In genomic region chr2:128747433-128748028, GRCm38 (mm10) we compare ENCODE assay signal across 10 mouse cellular contexts. TPM values are rescaled to one million over a fixed set of nuclear protein-coding genes. Genes with fewer than 3 reads are reported as not detected.
DNase-seq lines count a peak whose midpoint lies in the region; ATAC-seq and TF ChIP-seq lines count a peak whose summit lies in the region.
"Had no signal": no experiment of that assay in that cellular context is flagged by ENCODE, and none has a peak within 500 bp of the region (broad histone marks: within the 10 kb centered on the region; RNA-seq: fewer than 3 reads in every experiment).

No protein-coding gene starts in this region.

- 67% methylated on average over 8 of the region's 8 CpGs for WGBS in liver, adult 2 months
- WGBS in liver, embryonic 11.5 days = 70% methylated on average over 8 of the region's 8 CpGs
- 33% methylated on average over 8 of the region's 8 CpGs for WGBS in intestine, embryonic 15.5 days
- WGBS in macrophage (ENCODE audit: missing documents) = 32% methylated on average over 8 of the region's 8 CpGs

- H3K36me3 ChIP-seq in liver, adult 2 months (ENCODE audit: control insufficient read depth, insufficient read depth, low read length) = peaks cover 23% of the 10 kb centered on the region
- H3K36me3 ChIP-seq in liver, embryonic 11.5 days (ENCODE audit: control insufficient read depth, insufficient read depth, low read length) = no peaks in the 10 kb centered on the region
- H3K36me3 ChIP-seq in intestine, embryonic 15.5 days = no peaks in the 10 kb centered on the region
- peaks cover 50% of the 10 kb centered on the region for H3K36me3 ChIP-seq in macrophage (ENCODE audit: inconsistent target)

- peak overlapping the region; percentile 18; the same call in 1 of the 2 replicates for H3K9ac ChIP-seq in liver, adult 2 months (ENCODE audit: low read depth, low read length)
- H3K9ac ChIP-seq in liver, embryonic 11.5 days (ENCODE audit: low read depth, low read length) = no peak overlapping the region
- no peak overlapping the region for H3K9ac ChIP-seq in intestine, embryonic 15.5 days
- H3K9ac ChIP-seq: hindbrain, embryonic 14.5 days had no signal

- H3K4me2 ChIP-seq in liver, embryonic 11.5 days = no peak overlapping the region
- H3K4me2 ChIP-seq in intestine, embryonic 15.5 days (replicated peaks) = peak overlapping the region; percentile 15; the same call in 1 of the 2 replicates
- H3K4me2 ChIP-seq: hindbrain, embryonic 14.5 days had no signal

- H3K27me3 ChIP-seq in liver, adult 2 months (ENCODE audit: control insufficient read depth, insufficient read depth, low read length) = no peaks in the 10 kb centered on the region
- no peaks in the 10 kb centered on the region for H3K27me3 ChIP-seq in liver, embryonic 11.5 days (replicated peaks; ENCODE audit: control insufficient read depth, insufficient read depth, low read length)
- no peaks in the 10 kb centered on the region for H3K27me3 ChIP-seq in intestine, embryonic 15.5 days (replicated peaks)

- no peak for TF ChIP-seq CTCF in liver, adult 2 months (IDR thresholded peaks at IDR 0.05; ENCODE audit: low read depth, low read length)

- DNase-seq in liver, adult 2 months (ENCODE audit: extremely low read depth, low read depth, low spot score) = peak; percentile 49
- no peak for DNase-seq in liver, embryonic 11.5 days (ENCODE audit: low spot score)
- peak; percentile 39 to 63 for DNase-seq in heart, adult 9 months (ENCODE audit: low spot score in 2 of 2)
- no peak for DNase-seq in c-Kit-positive CD71-positive TER-119-positive erythroid progenitor cells, embryonic 14.5 days (ENCODE audit: low spot score)
- DNase-seq in thymus, postnatal 14 days = no peak
- DNase-seq in right cerebral cortex, adult 2 months (ENCODE audit: low spot score in 2 of 2) = no peak
- DNase-seq: right cerebral cortex, postnatal 14 days had no signal

- H3K9me3 ChIP-seq in liver, embryonic 11.5 days (ENCODE audit: control insufficient read depth, low read length) = no peaks in the 10 kb centered on the region
- no peaks in the 10 kb centered on the region for H3K9me3 ChIP-seq in intestine, embryonic 15.5 days

- H3K79me2 ChIP-seq in liver, adult 2 months (ENCODE audit: control insufficient read depth, insufficient read depth, low read length) = no peaks in the 10 kb centered on the region; the same call in 1 of the 2 replicates
- peaks cover 52% of the 10 kb centered on the region; the same call in 1 of the 2 replicates for H3K79me2 ChIP-seq in macrophage (ENCODE audit: inconsistent target)

- H3K4me1 ChIP-seq in liver, adult 2 months (ENCODE audit: control insufficient read depth, insufficient read depth, low read length) = peaks cover 8% of the 10 kb centered on the region
- no peaks in the 10 kb centered on the region; the same call in 1 of the 2 replicates for H3K4me1 ChIP-seq in liver, embryonic 11.5 days (replicated peaks; ENCODE audit: control insufficient read depth, insufficient read depth, low read length)
- H3K4me1 ChIP-seq in intestine, embryonic 15.5 days (replicated peaks) = peaks cover 16% of the 10 kb centered on the region

- no peak for ATAC-seq in liver, embryonic 11.5 days (replicated peaks; ENCODE audit: low FRiP score)
- no peak for ATAC-seq in intestine, embryonic 15.5 days

- H3K27ac ChIP-seq in liver, adult 2 months (replicated peaks; ENCODE audit: insufficient read depth, low read depth, low read length) = peak overlapping the region; percentile 79
- H3K27ac ChIP-seq in liver, embryonic 11.5 days (ENCODE audit: low read depth, low read length) = no peak overlapping the region
- peak overlapping the region; percentile 59 for H3K27ac ChIP-seq in intestine, embryonic 15.5 days
- peak overlapping the region; percentile 96 for H3K27ac ChIP-seq in macrophage
- H3K27ac ChIP-seq: hindbrain, embryonic 14.5 days had no signal

- no peak overlapping the region for H3K4me3 ChIP-seq in liver, adult 2 months (ENCODE audit: insufficient read depth, low read depth, low read length)
- no peak overlapping the region for H3K4me3 ChIP-seq in liver, embryonic 11.5 days (ENCODE audit: low read depth, low read length)
- no peak overlapping the region for H3K4me3 ChIP-seq in intestine, embryonic 15.5 days (replicated peaks)
- H3K4me3 ChIP-seq in macrophage (ENCODE audit: inconsistent target) = no peak overlapping the region

- no peak for TF ChIP-seq POLR2A in liver, adult 2 months (IDR thresholded peaks at IDR 0.05; ENCODE audit: extremely low read depth, insufficient read depth, low read length)

RNA-seq across cellular contexts. Expression of gene Mertk, which starts 48.8 kb away (rescaled TPM):
- total RNA-seq in liver, adult 2 months (2014; rRNA removed) = 16.5 and 17.0 TPM in 2 replicates
- polyA plus RNA-seq in liver, adult 2 months (2012; rRNA removed) = 3.0 and 3.8 TPM in 2 replicates
- polyA plus RNA-seq in liver, embryonic 11.5 days (2014; fragmentation: Nextera tagmentation; extraction: Ambion mirVana) = 4.9 and 6.6 TPM in 2 replicates
- 9.4 and 10.1 TPM in 2 replicates for polyA plus RNA-seq in intestine, embryonic 15.5 days (2015; fragmentation: Nextera tagmentation; extraction: Ambion mirVana)
- 100 to 1,000 TPM; 216 to 688 (median 445) TPM for total RNA-seq in macrophage (2018; cell fraction: chromatin; rRNA removed)
- total RNA-seq in macrophage (2018; cell fraction: cytosol; rRNA removed) = 100 to 1,000 TPM in 20 of 26 experiments, 10 to 100 TPM in 6; 59.3 to 173 (median 123) TPM
- total RNA-seq in macrophage (2018; cell fraction: nucleus; rRNA removed) = 100 to 1,000 TPM; 191 to 540 (median 334) TPM
- polyA plus RNA-seq in macrophage (2018) = 63.8 to 164 TPM (median 95.9 TPM) in 3 replicates

Comparison
In these comparisons a context has a peak if more than half of its experiments do, and no peak if none do; other contexts are left out.
1. DNase-seq: peak in liver, adult 2 months (single experiment) and heart, adult 9 months (2 of 2); none in liver, embryonic 11.5 days (single experiment), c-Kit-positive CD71-positive TER-119-positive erythroid progenitor cells, embryonic 14.5 days (single experiment), thymus, postnatal 14 days (single experiment) and right cerebral cortex, adult 2 months (0 of 2).